Comparison of ENCODE assay signal across 21 mouse cellular contexts in the genomic region with DNA sequence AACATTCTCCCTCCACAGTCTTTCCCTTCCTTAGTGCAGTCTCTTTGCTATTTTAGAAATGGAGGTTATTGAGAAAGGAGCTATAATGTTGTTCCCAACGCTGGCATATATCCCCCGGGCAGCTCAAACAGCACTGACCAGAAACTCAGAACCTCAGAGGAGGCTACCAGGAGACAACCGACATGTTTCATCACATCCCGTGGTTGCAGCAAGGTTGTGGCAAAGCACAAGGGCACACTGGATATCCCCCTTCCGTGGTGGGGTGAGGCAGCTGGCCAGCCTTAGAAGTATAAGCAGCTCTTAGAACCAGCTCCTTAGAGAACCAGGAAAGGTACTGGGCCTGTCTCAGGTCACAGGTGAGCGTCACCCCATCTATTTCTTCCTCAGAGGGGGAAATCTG. TPM values are rescaled to one million over a fixed set of nuclear protein-coding genes. Genes with fewer than 3 reads are reported as not detected.
DNase-seq lines count a peak whose midpoint lies in the region; ATAC-seq and TF ChIP-seq lines count a peak whose summit lies in the region.
"Had no signal": no experiment of that assay in that cellular context is flagged by ENCODE, and none has a peak within 500 bp of the region (broad histone marks: within the 10 kb centered on the region; RNA-seq: fewer than 3 reads in every experiment).

No protein-coding gene starts in this region.

- H3K4me3 ChIP-seq in midbrain, embryonic 15.5 days: no peak overlapping the region
- no peak overlapping the region for H3K4me3 ChIP-seq in midbrain, embryonic 14.5 days (replicated peaks; ENCODE audit: low read depth, low read length)
- H3K4me3 ChIP-seq in liver, postnatal 0 days (ENCODE audit: low read depth, low read length): no peak overlapping the region
- H3K4me3 ChIP-seq: embryonic facial prominence, embryonic 13.5 days; limb, embryonic 10.5 days; myocyte; neural tube, embryonic 15.5 days had no signal

- H3K27ac ChIP-seq in midbrain, embryonic 15.5 days: peak overlapping the region; percentile 16; the same call in 1 of the 2 replicates
- no peak overlapping the region for H3K27ac ChIP-seq in midbrain, embryonic 14.5 days (replicated peaks; ENCODE audit: low read depth, low read length)
- peak overlapping the region; percentile 52 for H3K27ac ChIP-seq in liver, postnatal 0 days (ENCODE audit: low read depth)
- H3K27ac ChIP-seq: embryonic facial prominence, embryonic 13.5 days; limb, embryonic 10.5 days; neural tube, embryonic 15.5 days had no signal

- 84% methylated on average over 6 of the region's 6 CpGs for WGBS in midbrain, embryonic 15.5 days
- WGBS in midbrain, embryonic 14.5 days: 90% methylated on average over 6 of the region's 6 CpGs
- 58% methylated on average over 6 of the region's 6 CpGs for WGBS in liver, postnatal 0 days (ENCODE audit: insufficient replicate concordance)

- no peak for TF ChIP-seq EP300 in liver, postnatal 0 days (IDR thresholded peaks at IDR 0.05; ENCODE audit: low read depth)

- H3K4me1 ChIP-seq in midbrain, embryonic 15.5 days: peaks cover 4% of the 10 kb centered on the region; the same call in 1 of the 2 replicates
- H3K4me1 ChIP-seq in midbrain, embryonic 14.5 days (ENCODE audit: control insufficient read depth, insufficient read depth, low read length): peaks cover 9% of the 10 kb centered on the region
- peaks cover 4% of the 10 kb centered on the region; the same call in 1 of the 2 replicates for H3K4me1 ChIP-seq in liver, postnatal 0 days (ENCODE audit: insufficient read depth)
- H3K4me1 ChIP-seq: neural tube, embryonic 15.5 days had no signal

- 0 out of 2 replicates have a peak, but pooled peaks have one; percentile 17 for ATAC-seq in midbrain, embryonic 15.5 days (replicated peaks)
- ATAC-seq in midbrain, embryonic 14.5 days (ENCODE audit: low FRiP score, low TSS enrichment): no peak
- peak; percentile 33; the same call in 1 of the 2 replicates for ATAC-seq in liver, postnatal 0 days

- intact Hi-C loops in heart, postnatal 36 days (cut with DNase I): no loop called here

- H3K36me3 ChIP-seq in midbrain, embryonic 15.5 days (replicated peaks): no peaks in the 10 kb centered on the region
- H3K36me3 ChIP-seq in midbrain, embryonic 14.5 days (ENCODE audit: control insufficient read depth, insufficient read depth, low read length): no peaks in the 10 kb centered on the region
- H3K36me3 ChIP-seq in liver, postnatal 0 days (replicated peaks; ENCODE audit: insufficient read depth, low read length): no peaks in the 10 kb centered on the region
- H3K36me3 ChIP-seq: embryonic facial prominence, embryonic 13.5 days; limb, embryonic 10.5 days; neural tube, embryonic 15.5 days had no signal

- no peaks in the 10 kb centered on the region for H3K27me3 ChIP-seq in midbrain, embryonic 15.5 days (replicated peaks)
- H3K27me3 ChIP-seq in midbrain, embryonic 14.5 days (ENCODE audit: control insufficient read depth, insufficient read depth, low read length): no peaks in the 10 kb centered on the region
- H3K27me3 ChIP-seq in liver, postnatal 0 days (ENCODE audit: insufficient read depth, low read length): no peaks in the 10 kb centered on the region
- H3K27me3 ChIP-seq: CH12.LX; embryonic facial prominence, embryonic 13.5 days; neural tube, embryonic 15.5 days had no signal

- H3K4me2 ChIP-seq in midbrain, embryonic 15.5 days: no peak overlapping the region
- H3K4me2 ChIP-seq in midbrain, embryonic 14.5 days (ENCODE audit: low read length): no peak overlapping the region
- 0 out of 2 replicates have a peak overlapping the region, but pooled peaks have one; percentile 13 for H3K4me2 ChIP-seq in liver, postnatal 0 days (ENCODE audit: low read depth, low read length)
- H3K4me2 ChIP-seq: embryonic facial prominence, embryonic 13.5 days; heart, embryonic 11.5 days; neural tube, embryonic 15.5 days had no signal

- no peaks in the 10 kb centered on the region for H3K9me3 ChIP-seq in midbrain, embryonic 15.5 days
- H3K9me3 ChIP-seq in midbrain, embryonic 14.5 days (ENCODE audit: control insufficient read depth, low read length): no peaks in the 10 kb centered on the region
- no peaks in the 10 kb centered on the region for H3K9me3 ChIP-seq in liver, postnatal 0 days (ENCODE audit: low read length)
- H3K9me3 ChIP-seq: embryonic facial prominence, embryonic 13.5 days; limb, embryonic 10.5 days; neural tube, embryonic 15.5 days had no signal

- DNase-seq in heart, adult 11 months: peak; percentile 82
- DNase-seq in heart, postnatal 36 days: no peak
- no peak for DNase-seq in midbrain, embryonic 14.5 days
- DNase-seq in liver, postnatal 0 days: peak; percentile 43
- DNase-seq in left cerebral cortex, adult 11 months (ENCODE audit: low spot score): no peak
- no peak for DNase-seq in cerebellum, postnatal 10 days
- no peak for DNase-seq in adrenal gland, postnatal 10 days
- DNase-seq: adrenal gland, postnatal 14 days; cerebellum, adult 18-20 months; gastrocnemius, postnatal 10 days; lung, adult 18-20 months; right cerebral cortex, postnatal 25 days; thymus, postnatal 4 days had no signal

- no peak overlapping the region for H3K9ac ChIP-seq in midbrain, embryonic 15.5 days
- H3K9ac ChIP-seq in midbrain, embryonic 14.5 days (replicated peaks; ENCODE audit: low read length): no peak overlapping the region; the same call in 1 of the 2 replicates
- no peak overlapping the region for H3K9ac ChIP-seq in liver, postnatal 0 days (replicated peaks)
- H3K9ac ChIP-seq: embryonic facial prominence, embryonic 13.5 days; neural tube, embryonic 15.5 days had no signal

- no peak for TF ChIP-seq CTCF in liver, postnatal 0 days (IDR thresholded peaks at IDR 0.05; ENCODE audit: low read depth)

RNA-seq across cellular contexts. Expression of gene Klhl5, which starts 5.7 kb away (rescaled TPM):
- 10 to 100 TPM; 14.3 to 15.1 TPM for total RNA-seq in heart, postnatal 36 days (2021)
- polyA plus RNA-seq in midbrain, embryonic 15.5 days (2015; fragmentation: Nextera tagmentation; extraction: Ambion mirVana): 51.9 and 53.0 TPM in 2 replicates
- 41.3 and 49.2 TPM in 2 replicates for polyA plus RNA-seq in midbrain, embryonic 14.5 days (2014; fragmentation: Nextera tagmentation; extraction: Ambion mirVana)
- polyA plus RNA-seq in liver, postnatal 0 days (2015; fragmentation: Nextera tagmentation; extraction: Ambion mirVana): 5.2 and 5.6 TPM in 2 replicates
- total RNA-seq in adrenal gland, postnatal 10 days (2021): 10 to 100 TPM; 46.9 to 56.9 TPM

RNA-seq across cellular contexts. Expression of gene Tmem156, which starts 9.7 kb away (rescaled TPM):
- under 1 TPM in 1 of 2 experiments, not detected in 1; 0.30 TPM for total RNA-seq in heart, postnatal 36 days (2021)
- polyA plus RNA-seq in midbrain, embryonic 15.5 days (2015; fragmentation: Nextera tagmentation; extraction: Ambion mirVana): 0.11 and 0.22 TPM in 2 replicates
- not detected in 2 replicates for polyA plus RNA-seq in midbrain, embryonic 14.5 days (2014; fragmentation: Nextera tagmentation; extraction: Ambion mirVana)
- 0.67 and 1.2 TPM in 2 replicates for polyA plus RNA-seq in liver, postnatal 0 days (2015; fragmentation: Nextera tagmentation; extraction: Ambion mirVana)
- under 1 TPM; 0.57 to 0.67 TPM for total RNA-seq in adrenal gland, postnatal 10 days (2021)
- total RNA-seq: heart, postnatal 25 days had no signal
- polyA plus RNA-seq: heart, embryonic 11.5 days; limb, embryonic 10.5 days; neural tube, embryonic 15.5 days had no signal

Comparison
In these comparisons a context has a peak if more than half of its experiments do, and no peak if none do; other contexts are left out.
1. DNase-seq: peak in heart, adult 11 months (single experiment) and liver, postnatal 0 days (single experiment); none in heart, postnatal 36 days (0 of 2), midbrain, embryonic 14.5 days (single experiment), left cerebral cortex, adult 11 months (single experiment), cerebellum, postnatal 10 days (0 of 2) and adrenal gland, postnatal 10 days (single experiment).